Mouse (Mus musculus): Measurements from ENCODE around the gene Pcp4. TPM values are rescaled to one million over a fixed set of nuclear protein-coding genes. Genes with fewer than 3 reads are reported as not detected.

The Pcp4 gene
- 7.3 TPM in 1 of 2 replicates, not detected in the other for polyA plus RNA-seq (2011; ENCODE audit: insufficient read depth, insufficient read length, low replicate concordance, missing spikeins)

- Histone ChIP-seq H3K27ac (ENCODE audit: control insufficient read depth, insufficient read depth, low read depth, low read length, poor library complexity) (no peak within 1 kb of the TSS), H3K4me1 (ENCODE audit: control insufficient read depth, insufficient read depth, low read length) (no peaks in the 10 kb centered on the region), H3K4me3 (replicated peaks; ENCODE audit: control insufficient read depth, low read depth, low read length) (no peak within 1 kb of the TSS)
- WGBS = 11% methylated on average over 8 of the region's 8 CpGs
- TF ChIP-seq POLR2A (IDR thresholded peaks at IDR 0.05; ENCODE audit: borderline replicate concordance, control insufficient read depth, low read depth, low read length) (no peak), CTCF (IDR thresholded peaks at IDR 0.05; ENCODE audit: control insufficient read depth, insufficient read depth, low read length) (peak; percentile 92)
Measured at GRCm38 (mm10) chr16:96467445-96467844, at the start of gene Pcp4. Gene Pcp4 (plus strand): TSS chr16:96467606.

DNA sequence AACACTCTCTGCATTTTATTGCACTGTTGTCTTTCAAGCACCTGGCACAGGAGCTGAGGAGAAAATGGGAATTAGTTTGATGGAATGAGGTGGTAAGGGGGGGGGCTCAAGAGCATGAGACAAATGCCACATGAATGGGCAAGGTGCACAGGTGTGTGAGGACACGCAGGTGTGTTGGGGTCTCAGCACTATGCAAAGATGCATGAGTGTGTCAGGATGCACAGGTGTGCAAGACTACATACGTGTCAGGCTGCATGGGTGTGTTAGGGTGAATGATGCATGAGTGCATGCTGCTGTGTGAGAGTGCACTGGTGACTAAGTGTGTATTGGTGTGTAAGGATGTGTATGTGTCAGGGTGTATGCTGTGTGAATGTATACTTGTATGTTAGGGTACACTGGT lies 42.4 kb upstream of the Pcp4 start:
- WGBS = 80% methylated on average over 2 of the region's 2 CpGs
- TF ChIP-seq CTCF (IDR thresholded peaks at IDR 0.05; ENCODE audit: control insufficient read depth, insufficient read depth, low read length) = no peak
- no peak for TF ChIP-seq POLR2A (IDR thresholded peaks at IDR 0.05; ENCODE audit: borderline replicate concordance, control insufficient read depth, low read depth, low read length)
- Histone ChIP-seq H3K4me3 (replicated peaks; ENCODE audit: control insufficient read depth, low read depth, low read length) (no peak overlapping the region), H3K27ac (ENCODE audit: control insufficient read depth, insufficient read depth, low read depth, low read length, poor library complexity) (no peak overlapping the region), H3K4me1 (ENCODE audit: control insufficient read depth, insufficient read depth, low read length) (no peaks in the 10 kb centered on the region)

- WGBS = 76% methylated on average over 7 of the region's 7 CpGs
- TF ChIP-seq POLR2A (IDR thresholded peaks at IDR 0.05; ENCODE audit: borderline replicate concordance, control insufficient read depth, low read depth, low read length) = no peak
- no peak for TF ChIP-seq CTCF (IDR thresholded peaks at IDR 0.05; ENCODE audit: control insufficient read depth, insufficient read depth, low read length)
- Histone ChIP-seq H3K4me1 (ENCODE audit: control insufficient read depth, insufficient read depth, low read length) (no peaks in the 10 kb centered on the region), H3K4me3 (replicated peaks; ENCODE audit: control insufficient read depth, low read depth, low read length) (no peak overlapping the region), H3K27ac (ENCODE audit: control insufficient read depth, insufficient read depth, low read depth, low read length, poor library complexity) (no peak overlapping the region)
Measured at GRCm38 (mm10) chr16:96426671-96427070, 40.7 kb upstream of the Pcp4 start.

DNA sequence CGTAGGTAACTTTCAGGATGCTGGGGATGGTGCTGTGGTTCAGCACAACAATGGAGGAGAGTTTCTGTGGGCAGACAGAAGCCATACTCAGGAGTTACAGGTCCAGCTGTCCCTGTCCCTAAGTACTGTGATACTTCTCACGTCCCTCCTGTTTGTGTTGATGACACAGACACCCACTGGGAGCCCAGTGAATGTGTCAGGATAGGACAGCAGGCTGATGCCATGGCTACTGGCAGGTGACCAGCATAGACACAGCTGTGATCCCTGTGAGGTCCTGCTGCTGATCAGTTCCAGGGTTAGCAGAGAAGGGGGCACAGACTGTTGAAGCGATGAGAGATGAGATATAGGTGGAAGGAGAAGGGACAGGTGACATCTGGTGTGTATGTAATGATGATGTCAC lies 38.4 kb upstream of the Pcp4 start:
- H3K4me3 ChIP-seq (replicated peaks; ENCODE audit: control insufficient read depth, low read depth, low read length) = no peak overlapping the region
- 71% methylated on average over 3 of the region's 3 CpGs for WGBS
- no peaks in the 10 kb centered on the region for H3K4me1 ChIP-seq (ENCODE audit: control insufficient read depth, insufficient read depth, low read length)

DNA sequence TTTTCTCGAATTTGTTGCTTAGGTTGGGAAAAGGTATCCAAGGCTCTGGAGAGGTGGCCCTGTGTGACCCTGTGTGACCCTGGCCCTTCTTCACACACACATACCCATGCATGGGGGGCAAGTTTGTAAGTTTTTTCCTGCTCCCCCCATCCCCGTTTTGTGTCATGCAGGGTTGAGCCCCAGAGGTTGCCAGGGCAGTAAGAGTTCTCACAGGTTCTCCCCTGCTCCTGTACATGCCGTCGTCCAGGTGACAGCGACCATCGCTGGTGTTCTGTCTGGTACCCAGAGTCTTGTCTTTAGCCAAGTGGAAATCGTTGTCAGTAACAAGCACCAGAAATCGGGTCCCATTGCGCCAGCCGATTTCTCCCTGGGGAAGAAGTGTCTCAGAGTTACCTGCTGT lies 34.1 kb upstream of the Pcp4 start:
- H3K27ac ChIP-seq (ENCODE audit: control insufficient read depth, insufficient read depth, low read depth, low read length, poor library complexity) = no peak overlapping the region
- no peaks in the 10 kb centered on the region for H3K4me1 ChIP-seq (ENCODE audit: control insufficient read depth, insufficient read depth, low read length)
- no peak overlapping the region for H3K4me3 ChIP-seq (replicated peaks; ENCODE audit: control insufficient read depth, low read depth, low read length)
- WGBS = 77% methylated on average over 10 of the region's 10 CpGs
- no peak for TF ChIP-seq POLR2A (IDR thresholded peaks at IDR 0.05; ENCODE audit: borderline replicate concordance, control insufficient read depth, low read depth, low read length)
- no peak for TF ChIP-seq CTCF (IDR thresholded peaks at IDR 0.05; ENCODE audit: control insufficient read depth, insufficient read depth, low read length)

More for the DNA sequence above, 38.4 kb upstream of the Pcp4 start:
- TF ChIP-seq CTCF (IDR thresholded peaks at IDR 0.05; ENCODE audit: control insufficient read depth, insufficient read depth, low read length) = no peak
- no peak for TF ChIP-seq POLR2A (IDR thresholded peaks at IDR 0.05; ENCODE audit: borderline replicate concordance, control insufficient read depth, low read depth, low read length)
- no peak overlapping the region for H3K27ac ChIP-seq (ENCODE audit: control insufficient read depth, insufficient read depth, low read depth, low read length, poor library complexity)

DNA sequence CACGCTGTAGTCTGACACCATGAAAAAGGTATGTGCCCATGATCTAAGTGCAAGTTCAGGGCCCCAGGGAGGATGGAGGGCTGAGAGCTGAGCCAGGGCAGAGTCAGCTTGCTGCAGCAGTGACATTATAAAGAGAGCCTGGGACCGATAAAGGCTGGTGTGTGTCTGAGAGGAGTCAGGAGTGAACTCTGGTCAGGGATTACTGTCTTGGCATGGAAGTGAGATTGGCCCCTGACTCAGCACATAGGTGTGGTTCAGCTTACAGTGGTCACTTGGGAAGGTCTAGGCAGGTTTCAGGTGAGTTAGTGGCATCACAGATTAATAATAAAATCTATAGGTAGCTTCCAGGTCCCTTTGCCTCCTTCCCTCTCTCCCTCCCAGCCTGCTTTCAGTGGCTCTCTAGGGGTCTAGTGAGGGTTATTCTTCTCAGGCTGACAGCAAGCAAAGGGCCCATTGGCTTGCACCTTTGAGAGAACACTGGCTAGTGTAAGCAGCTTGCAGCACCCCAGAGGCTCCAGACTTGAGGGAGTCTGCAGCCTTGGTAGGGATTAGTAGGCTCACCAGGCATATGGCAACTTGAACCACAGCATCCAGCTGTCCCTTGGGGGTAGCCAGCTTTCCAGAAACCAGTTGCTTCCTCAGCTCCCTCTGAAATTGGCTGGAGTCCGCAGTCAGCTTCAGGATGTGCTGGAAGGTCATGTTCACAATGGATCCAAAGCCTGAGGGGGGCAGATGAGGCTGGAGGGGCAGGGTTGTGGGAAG lies 33.2 kb upstream of the Pcp4 start:
- 77% methylated on average over 3 of the region's 3 CpGs for WGBS
- H3K27ac ChIP-seq (ENCODE audit: control insufficient read depth, insufficient read depth, low read depth, low read length, poor library complexity) = no peak overlapping the region
- H3K4me1 ChIP-seq (ENCODE audit: control insufficient read depth, insufficient read depth, low read length) = peaks cover 1% of the 10 kb centered on the region; the same call in 1 of the 2 replicates
- no peak overlapping the region for H3K4me3 ChIP-seq (replicated peaks; ENCODE audit: control insufficient read depth, low read depth, low read length)
- TF ChIP-seq CTCF (IDR thresholded peaks at IDR 0.05; ENCODE audit: control insufficient read depth, insufficient read depth, low read length) = no peak
- no peak for TF ChIP-seq POLR2A (IDR thresholded peaks at IDR 0.05; ENCODE audit: borderline replicate concordance, control insufficient read depth, low read depth, low read length)

DNA sequence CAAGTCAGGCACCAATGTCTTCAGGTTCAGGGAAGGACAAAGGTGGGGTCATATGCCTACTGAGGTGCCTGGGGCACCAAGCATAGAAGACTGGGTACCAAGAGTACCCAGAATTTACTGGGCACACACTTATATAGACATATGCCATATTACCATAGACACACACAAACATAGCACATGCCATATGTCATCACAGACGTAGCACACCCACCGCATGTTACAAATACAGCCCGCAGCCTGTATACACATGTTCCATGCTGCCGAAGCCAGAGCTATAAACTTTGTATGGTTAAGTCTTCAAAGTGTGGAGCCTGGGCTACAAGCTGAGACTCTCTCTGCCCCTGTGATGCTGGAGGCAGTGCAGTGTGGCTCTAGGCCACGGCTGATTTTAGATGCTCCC lies 28.5 kb upstream of the Pcp4 start:
- TF ChIP-seq POLR2A (IDR thresholded peaks at IDR 0.05; ENCODE audit: borderline replicate concordance, control insufficient read depth, low read depth, low read length) = no peak
- TF ChIP-seq CTCF (IDR thresholded peaks at IDR 0.05; ENCODE audit: control insufficient read depth, insufficient read depth, low read length) = no peak
- WGBS = 70% methylated on average over 5 of the region's 5 CpGs
- Histone ChIP-seq H3K4me1 (ENCODE audit: control insufficient read depth, insufficient read depth, low read length) (peaks cover 1% of the 10 kb centered on the region; the same call in 1 of the 2 replicates), H3K27ac (ENCODE audit: control insufficient read depth, insufficient read depth, low read depth, low read length, poor library complexity) (peak overlapping the region; percentile 3), H3K4me3 (replicated peaks; ENCODE audit: control insufficient read depth, low read depth, low read length) (peak overlapping the region; percentile 32)

DNA sequence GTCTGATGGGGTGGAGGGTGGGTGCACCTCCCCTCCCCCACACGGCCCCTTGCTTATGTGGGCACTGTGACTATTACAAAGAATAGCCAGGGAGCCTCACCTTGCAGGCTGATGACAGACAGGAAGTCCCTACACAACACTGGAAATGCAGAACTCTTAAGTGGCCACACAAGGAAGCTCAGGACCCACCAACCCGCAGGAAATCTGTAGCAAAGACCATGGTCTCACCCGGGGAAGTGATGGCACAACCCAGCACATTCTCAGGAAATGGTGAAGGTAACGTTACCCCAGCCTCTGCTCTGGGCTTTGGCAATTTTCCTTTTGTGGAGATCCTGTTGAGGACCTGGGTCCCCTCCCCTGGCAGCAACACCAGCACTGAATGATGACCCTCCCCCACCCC lies 27.7 kb upstream of the Pcp4 start:
- 8% methylated on average over 4 of the region's 4 CpGs for whole genome bisulfite sequencing
- peak overlapping the region; percentile 62 for H3K27ac ChIP-seq (ENCODE audit: control insufficient read depth, insufficient read depth, low read depth, low read length, poor library complexity)
- peak overlapping the region; percentile 8 for H3K4me3 ChIP-seq (replicated peaks; ENCODE audit: control insufficient read depth, low read depth, low read length)
- H3K4me1 ChIP-seq (ENCODE audit: control insufficient read depth, insufficient read depth, low read length) = peaks cover 1% of the 10 kb centered on the region; the same call in 1 of the 2 replicates
- TF ChIP-seq POLR2A (IDR thresholded peaks at IDR 0.05; ENCODE audit: borderline replicate concordance, control insufficient read depth, low read depth, low read length) (no peak), CTCF (IDR thresholded peaks at IDR 0.05; ENCODE audit: control insufficient read depth, insufficient read depth, low read length) (no peak)
